Mouse (Mus musculus): ENCODE results near the gene Ypel3. TPM values are rescaled to one million over a fixed set of nuclear protein-coding genes. Genes with fewer than 3 reads are reported as not detected.
"Not testable (repeated sequence)": the region's sequence is repeated elsewhere in the genome, so short reads cannot be mapped to it uniquely, and the experiment has no call there.

Gene Ypel3
- 181 and 258 TPM in 2 replicates for polyA plus RNA-seq (2012; rRNA removed)

- TF ChIP-seq CTCF (IDR thresholded peaks at IDR 0.05; ENCODE audit: borderline replicate concordance, extremely low read depth, insufficient read depth, insufficient read length) (no peak), POLR2A (IDR thresholded peaks at IDR 0.05; ENCODE audit: borderline replicate concordance, extremely low read depth, insufficient read depth, insufficient read length, poor library complexity, severe bottlenecking) (peak; percentile 35; the same call in 1 of the 2 replicates)
- peak; percentile 98 for DNase-seq (ENCODE audit: low read depth)
These were observed at the start of gene Ypel3 for GRCm38 (mm10) chr7:126776598-126777057. Ypel3 (plus strand) TSS chr7:126776955.

DNA sequence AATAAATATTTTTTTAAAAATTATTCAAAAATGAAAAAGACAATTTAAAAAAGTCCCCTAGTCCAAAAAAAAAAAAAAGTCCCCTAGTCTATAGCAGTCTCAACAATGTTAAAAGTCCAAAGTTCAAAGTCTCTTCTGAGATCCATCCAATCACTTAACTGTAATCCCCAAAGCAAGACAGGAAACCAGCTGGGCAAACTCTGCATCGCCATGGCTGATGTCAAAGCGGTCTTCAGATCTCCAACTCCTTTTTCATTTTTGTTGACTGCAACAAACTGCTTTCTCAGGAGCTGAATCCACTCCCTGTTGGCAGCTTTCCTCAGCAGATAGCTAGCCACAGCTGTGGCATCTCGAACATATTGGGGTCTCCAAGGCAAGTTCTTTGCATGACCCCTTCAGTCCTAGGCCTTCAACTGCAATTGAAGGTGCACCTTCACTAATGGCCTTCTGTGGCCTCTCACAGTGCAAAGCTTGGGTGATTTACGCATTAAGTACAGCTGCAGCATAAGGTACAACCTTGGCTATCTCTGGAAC lies 46.4 kb upstream of the Ypel3 start:
- DNase-seq (ENCODE audit: low read depth), result not testable (repeated sequence)

- DNase-seq (ENCODE audit: low read depth), result no peak
- TF ChIP-seq CTCF (IDR thresholded peaks at IDR 0.05; ENCODE audit: borderline replicate concordance, extremely low read depth, insufficient read depth, insufficient read length) (no peak), POLR2A (IDR thresholded peaks at IDR 0.05; ENCODE audit: borderline replicate concordance, extremely low read depth, insufficient read depth, insufficient read length, poor library complexity, severe bottlenecking) (no peak)
These were observed 40.6 kb upstream of the Ypel3 start for GRCm38 (mm10) chr7:126736122-126736521.

DNA sequence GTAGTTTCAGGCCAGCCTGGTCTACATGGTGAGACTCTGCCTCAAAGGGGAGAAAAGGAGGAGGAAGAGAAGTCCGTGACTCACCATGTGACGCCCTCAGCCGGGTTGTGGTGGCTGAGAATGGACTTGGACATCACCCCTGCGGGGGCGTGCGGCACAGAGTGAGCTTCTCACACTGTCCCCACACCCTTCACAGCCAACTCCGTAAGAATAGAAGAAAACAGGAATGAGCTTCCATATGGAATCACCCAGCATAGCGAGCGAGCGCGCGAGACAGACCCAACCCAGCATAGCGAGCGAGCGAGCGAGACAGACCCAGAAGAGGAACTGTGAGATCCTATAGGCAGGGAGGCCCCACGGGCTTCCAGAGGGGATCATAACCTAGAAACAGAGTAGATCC lies 37.2 kb upstream of the Ypel3 start:
- TF ChIP-seq CTCF (IDR thresholded peaks at IDR 0.05; ENCODE audit: borderline replicate concordance, extremely low read depth, insufficient read depth, insufficient read length) (no peak), POLR2A (IDR thresholded peaks at IDR 0.05; ENCODE audit: borderline replicate concordance, extremely low read depth, insufficient read depth, insufficient read length, poor library complexity, severe bottlenecking) (no peak)
- no peak for DNase-seq (ENCODE audit: low read depth)

- no peak for DNase-seq (ENCODE audit: low read depth)
- no peak for TF ChIP-seq POLR2A (IDR thresholded peaks at IDR 0.05; ENCODE audit: borderline replicate concordance, extremely low read depth, insufficient read depth, insufficient read length, poor library complexity, severe bottlenecking)
- no peak for TF ChIP-seq CTCF (IDR thresholded peaks at IDR 0.05; ENCODE audit: borderline replicate concordance, extremely low read depth, insufficient read depth, insufficient read length)
These were observed 36.5 kb upstream of the Ypel3 start for GRCm38 (mm10) chr7:126740132-126740735.

DNA sequence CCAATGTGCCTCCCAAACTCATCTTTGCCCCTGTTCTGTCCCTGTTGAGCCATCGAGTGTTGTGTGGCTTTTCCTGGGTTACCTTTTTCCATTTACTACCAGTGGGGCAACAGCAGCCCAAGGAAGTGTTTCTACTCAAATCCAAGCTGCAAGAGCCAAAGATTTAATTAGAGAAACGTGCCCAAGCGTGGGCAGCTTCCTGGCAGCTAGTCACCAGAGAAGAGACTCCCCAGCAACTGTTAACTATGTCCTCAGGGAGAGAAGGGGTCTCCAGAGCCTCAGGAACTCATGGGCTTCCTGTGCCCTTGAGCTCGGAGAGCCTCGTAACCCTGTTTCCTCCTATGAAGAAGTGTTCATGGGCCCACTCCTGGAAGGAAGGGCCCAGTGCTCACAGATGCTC lies 35.8 kb upstream of the Ypel3 start:
- TF ChIP-seq POLR2A (IDR thresholded peaks at IDR 0.05; ENCODE audit: borderline replicate concordance, extremely low read depth, insufficient read depth, insufficient read length, poor library complexity, severe bottlenecking) (no peak), CTCF (IDR thresholded peaks at IDR 0.05; ENCODE audit: borderline replicate concordance, extremely low read depth, insufficient read depth, insufficient read length) (no peak)
- no peak for DNase-seq (ENCODE audit: low read depth)

DNA sequence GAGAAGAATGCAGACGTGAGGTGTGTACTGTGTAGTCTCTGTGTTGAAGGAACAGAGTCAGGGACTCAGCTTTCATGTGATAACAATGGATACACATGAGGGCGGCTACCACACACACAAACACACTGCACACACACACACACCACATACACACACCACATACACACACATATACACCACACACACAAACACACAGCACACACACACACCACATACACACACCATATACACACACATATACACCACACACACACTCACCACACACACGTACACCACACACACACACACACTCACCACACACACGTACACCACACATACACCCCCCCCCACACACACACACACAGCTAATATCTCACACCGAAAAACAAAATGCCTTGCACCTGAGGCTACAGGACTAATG lies 35.3 kb upstream of the Ypel3 start:
- no peak for TF ChIP-seq CTCF (IDR thresholded peaks at IDR 0.05; ENCODE audit: borderline replicate concordance, extremely low read depth, insufficient read depth, insufficient read length)
- TF ChIP-seq POLR2A (IDR thresholded peaks at IDR 0.05; ENCODE audit: borderline replicate concordance, extremely low read depth, insufficient read depth, insufficient read length, poor library complexity, severe bottlenecking), result no peak
- DNase-seq (ENCODE audit: low read depth), result no peak

DNA sequence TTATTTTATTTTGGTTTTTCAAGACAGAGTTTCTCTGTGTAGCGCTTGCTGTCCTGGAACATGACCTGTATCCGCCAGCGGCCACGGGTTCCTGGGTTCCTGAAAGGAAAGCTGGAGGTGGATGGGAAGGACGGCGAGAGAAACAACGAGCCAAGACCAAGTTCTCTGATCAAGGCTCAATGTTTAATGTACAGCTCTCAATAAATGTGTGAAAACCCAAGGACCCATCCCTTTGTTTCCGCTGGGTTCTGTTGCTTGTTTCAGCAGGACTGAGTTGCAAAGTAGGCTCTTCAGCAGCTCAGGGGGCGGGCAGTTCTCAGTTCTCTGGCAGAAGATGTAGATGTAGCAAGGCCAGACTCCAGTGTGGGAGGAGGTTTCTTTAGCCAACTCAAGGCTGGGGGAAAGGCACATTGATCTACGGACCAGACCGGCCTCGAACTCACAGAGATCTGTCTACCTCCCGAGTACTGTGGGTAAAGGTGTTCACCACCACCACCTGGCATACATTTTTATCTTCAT lies 34.7 kb upstream of the Ypel3 start:
- TF ChIP-seq POLR2A (IDR thresholded peaks at IDR 0.05; ENCODE audit: borderline replicate concordance, extremely low read depth, insufficient read depth, insufficient read length, poor library complexity, severe bottlenecking), result no peak
- no peak for TF ChIP-seq CTCF (IDR thresholded peaks at IDR 0.05; ENCODE audit: borderline replicate concordance, extremely low read depth, insufficient read depth, insufficient read length)
- DNase-seq (ENCODE audit: low read depth), result no peak

- no peak for DNase-seq (ENCODE audit: low read depth)
- TF ChIP-seq CTCF (IDR thresholded peaks at IDR 0.05; ENCODE audit: borderline replicate concordance, extremely low read depth, insufficient read depth, insufficient read length) (no peak), POLR2A (IDR thresholded peaks at IDR 0.05; ENCODE audit: borderline replicate concordance, extremely low read depth, insufficient read depth, insufficient read length, poor library complexity, severe bottlenecking) (no peak)
These were observed 30.7 kb upstream of the Ypel3 start for GRCm38 (mm10) chr7:126746066-126746465.

GRCm38 (mm10) chr7:126746798-126747197 lies 30.0 kb upstream of the Ypel3 start:
- TF ChIP-seq POLR2A (IDR thresholded peaks at IDR 0.05; ENCODE audit: borderline replicate concordance, extremely low read depth, insufficient read depth, insufficient read length, poor library complexity, severe bottlenecking), result no peak
- TF ChIP-seq CTCF (IDR thresholded peaks at IDR 0.05; ENCODE audit: borderline replicate concordance, extremely low read depth, insufficient read depth, insufficient read length), result no peak
- DNase-seq (ENCODE audit: low read depth), result no peak

- no peak for DNase-seq (ENCODE audit: low read depth)
- TF ChIP-seq CTCF (IDR thresholded peaks at IDR 0.05; ENCODE audit: borderline replicate concordance, extremely low read depth, insufficient read depth, insufficient read length), result no peak
- TF ChIP-seq POLR2A (IDR thresholded peaks at IDR 0.05; ENCODE audit: borderline replicate concordance, extremely low read depth, insufficient read depth, insufficient read length, poor library complexity, severe bottlenecking), result no peak
These were observed 27.9 kb upstream of the Ypel3 start for GRCm38 (mm10) chr7:126748824-126749223.

All from brain, embryonic 14.5 days (tissue).